Mouse (Mus musculus): Measurements from ENCODE around the gene Sycp3. TPM values are rescaled to one million over a fixed set of nuclear protein-coding genes. Genes with fewer than 3 reads are reported as not detected.

The Sycp3 gene
- 10.1 and 15.9 TPM in 2 replicates for polyA plus RNA-seq (2011; ENCODE audit: insufficient read depth, insufficient read length, low read depth, missing spikeins)

DNA sequence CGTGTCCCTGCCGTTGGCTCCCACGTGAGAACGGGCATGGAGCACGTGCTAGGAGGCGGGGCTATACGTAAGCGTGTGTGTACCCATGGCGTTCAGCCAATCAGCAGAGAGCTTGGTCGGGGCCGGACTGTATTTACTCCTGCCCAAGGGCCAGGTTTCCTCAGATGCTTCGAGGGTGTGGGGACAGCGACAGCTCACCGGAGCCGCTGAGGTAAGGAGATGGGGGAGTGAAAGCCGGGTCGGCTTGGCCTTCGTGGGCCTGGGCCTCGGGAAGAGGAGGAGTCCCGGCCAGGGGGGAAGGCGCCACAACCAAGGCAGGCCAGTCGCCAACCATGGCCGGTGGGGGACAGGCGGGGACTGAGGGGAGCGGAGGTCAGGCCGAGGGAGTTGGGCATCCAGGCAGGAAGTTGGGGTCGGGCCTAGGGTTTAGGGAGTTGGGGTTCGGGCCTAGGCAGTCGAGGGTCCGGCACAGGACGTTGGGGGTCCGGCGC is at the start of gene Sycp3:
TSS of gene Sycp3 (plus strand) at position 68 of the 491 bp plus-strand sequence.
- H3K36me3 ChIP-seq (ENCODE audit: control insufficient read depth, insufficient read depth, low read length, poor library complexity, severe bottlenecking) = no peaks in the 10 kb centered on the region
- no peaks in the 10 kb centered on the region for H3K4me1 ChIP-seq (ENCODE audit: control insufficient read depth, insufficient read depth, low read length)
- H3K9ac ChIP-seq (ENCODE audit: low read depth, poor library complexity, severe bottlenecking) = 0 out of 2 replicates have a peak within 1 kb of the TSS, but pooled peaks have one; percentile 2
- no peak for TF ChIP-seq CTCF (IDR thresholded peaks at IDR 0.05; ENCODE audit: low read depth, low read length)
- no peak for TF ChIP-seq POLR2A (IDR thresholded peaks at IDR 0.05; ENCODE audit: insufficient read depth, low read length)
- TF ChIP-seq EP300 (IDR thresholded peaks at IDR 0.05; ENCODE audit: insufficient read depth, low read depth, low read length) = no peak
- no peaks in the 10 kb centered on the region for H3K9me3 ChIP-seq (replicated peaks; ENCODE audit: control insufficient read depth, insufficient read depth, low read length, poor library complexity, severe bottlenecking)
- H3K27ac ChIP-seq (ENCODE audit: insufficient read depth, low read length) = no peak within 1 kb of the TSS
- peak within 1 kb of the TSS; percentile 46 for H3K4me3 ChIP-seq (ENCODE audit: low read depth, low read length)
- H3K27me3 ChIP-seq (ENCODE audit: control insufficient read depth, insufficient read depth, low read length, poor library complexity, severe bottlenecking) = no peaks in the 10 kb centered on the region

DNA sequence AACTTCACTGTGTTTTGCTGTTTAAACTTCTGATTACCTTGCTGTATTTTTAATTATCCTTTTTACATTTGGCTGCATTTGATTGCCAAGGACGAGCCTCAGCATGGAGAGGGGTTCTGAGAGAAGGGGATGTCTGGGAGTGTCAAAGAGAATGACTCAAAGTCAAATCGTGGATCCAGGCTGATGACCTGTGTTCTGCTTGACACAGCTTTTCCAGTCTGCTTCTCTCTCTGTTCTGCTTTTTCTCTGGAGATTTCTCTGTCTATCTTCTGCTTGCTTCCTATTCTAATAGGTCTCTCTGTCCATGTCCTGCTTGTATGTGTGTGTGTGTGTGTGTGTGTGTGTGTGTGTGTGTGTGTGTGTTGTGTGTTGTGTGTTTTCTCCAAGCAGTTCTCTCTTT is 49.6 kb upstream of the Sycp3 start:
- H3K27ac ChIP-seq (ENCODE audit: insufficient read depth, low read length) = no peak overlapping the region

DNA sequence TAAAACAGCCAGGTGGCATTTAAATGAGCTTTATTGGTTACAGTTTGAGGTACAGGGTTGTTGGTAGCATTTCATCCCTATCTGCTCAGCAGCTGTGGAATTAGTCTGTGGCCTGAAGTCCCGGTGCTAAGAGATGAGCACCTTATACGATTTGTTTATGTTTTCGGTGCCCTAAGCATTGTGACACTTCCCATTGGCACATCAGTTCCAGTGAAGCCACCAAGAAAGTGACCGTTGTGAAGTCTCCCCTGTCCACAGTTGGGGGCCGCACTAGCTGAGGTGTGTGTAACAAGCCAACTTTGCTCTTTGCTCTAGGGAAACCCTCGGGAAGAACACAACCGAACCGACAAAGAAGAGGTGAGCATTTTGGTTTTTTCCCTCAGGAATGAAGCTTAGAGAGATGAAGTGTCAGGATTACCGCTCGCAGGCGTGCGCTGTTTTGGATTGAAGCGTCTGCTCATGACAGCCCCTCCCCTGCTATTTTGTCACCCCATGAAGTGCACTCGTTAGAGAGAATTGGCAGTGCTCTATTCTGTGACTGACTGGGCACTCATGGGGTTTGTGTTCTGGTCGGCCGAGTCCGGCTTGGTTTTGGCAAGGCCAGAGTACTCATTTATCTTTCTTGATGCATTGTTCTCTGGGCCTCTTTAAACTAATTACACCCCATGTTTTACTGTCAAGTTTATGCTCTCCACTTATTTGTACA is 46.9 kb upstream of the Sycp3 start:
- H3K9me3 ChIP-seq (replicated peaks; ENCODE audit: control insufficient read depth, insufficient read depth, low read length, poor library complexity, severe bottlenecking) = no peaks in the 10 kb centered on the region
- peaks cover 6% of the 10 kb centered on the region; the same call in 1 of the 2 replicates for H3K36me3 ChIP-seq (ENCODE audit: control insufficient read depth, insufficient read depth, low read length, poor library complexity, severe bottlenecking)
- no peaks in the 10 kb centered on the region for H3K27me3 ChIP-seq (ENCODE audit: control insufficient read depth, insufficient read depth, low read length, poor library complexity, severe bottlenecking)
- TF ChIP-seq EP300 (IDR thresholded peaks at IDR 0.05; ENCODE audit: insufficient read depth, low read depth, low read length) (no peak), CTCF (IDR thresholded peaks at IDR 0.05; ENCODE audit: low read depth, low read length) (no peak)
- H3K4me1 ChIP-seq (ENCODE audit: control insufficient read depth, insufficient read depth, low read length) = no peaks in the 10 kb centered on the region
- H3K9ac ChIP-seq (ENCODE audit: low read depth, poor library complexity, severe bottlenecking) = no peak overlapping the region
- H3K4me3 ChIP-seq (ENCODE audit: low read depth, low read length) = no peak overlapping the region
- no peak overlapping the region for H3K27ac ChIP-seq (ENCODE audit: insufficient read depth, low read length)

More for the DNA sequence above, 49.6 kb upstream of the Sycp3 start:
- H3K4me3 ChIP-seq (ENCODE audit: low read depth, low read length) = no peak overlapping the region
- no peak overlapping the region for H3K9ac ChIP-seq (ENCODE audit: low read depth, poor library complexity, severe bottlenecking)
- no peaks in the 10 kb centered on the region for H3K27me3 ChIP-seq (ENCODE audit: control insufficient read depth, insufficient read depth, low read length, poor library complexity, severe bottlenecking)
- no peak for TF ChIP-seq CTCF (IDR thresholded peaks at IDR 0.05; ENCODE audit: low read depth, low read length)
- TF ChIP-seq POLR2A (IDR thresholded peaks at IDR 0.05; ENCODE audit: insufficient read depth, low read length) = no peak
- no peak for TF ChIP-seq EP300 (IDR thresholded peaks at IDR 0.05; ENCODE audit: insufficient read depth, low read depth, low read length)
- H3K9me3 ChIP-seq (replicated peaks; ENCODE audit: control insufficient read depth, insufficient read depth, low read length, poor library complexity, severe bottlenecking) = no peaks in the 10 kb centered on the region
- no peaks in the 10 kb centered on the region for H3K36me3 ChIP-seq (ENCODE audit: control insufficient read depth, insufficient read depth, low read length, poor library complexity, severe bottlenecking)
- H3K4me1 ChIP-seq (ENCODE audit: control insufficient read depth, insufficient read depth, low read length) = no peaks in the 10 kb centered on the region

DNA sequence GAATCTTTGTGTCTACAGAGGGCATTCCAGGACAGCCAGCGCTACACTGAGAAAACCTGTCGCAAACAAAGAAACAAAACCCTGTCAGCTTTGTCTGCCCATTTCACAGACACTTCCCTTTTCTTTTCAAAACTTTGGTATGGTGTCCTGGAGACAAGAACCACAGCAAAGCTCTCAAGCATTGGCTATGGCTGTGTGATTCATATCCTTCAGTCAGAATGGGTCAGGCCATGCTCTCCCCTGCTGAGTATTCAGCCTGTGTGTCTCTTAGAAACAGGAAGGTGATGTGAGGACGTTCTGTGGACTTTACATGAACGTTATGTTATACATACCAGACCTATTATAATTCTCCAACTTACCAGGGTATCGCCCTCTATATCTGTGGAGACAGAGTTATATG is 41.7 kb upstream of the Sycp3 start:
- Histone ChIP-seq H3K36me3 (ENCODE audit: control insufficient read depth, insufficient read depth, low read length, poor library complexity, severe bottlenecking) (peaks cover 15% of the 10 kb centered on the region), H3K4me3 (ENCODE audit: low read depth, low read length) (no peak overlapping the region), H3K27ac (ENCODE audit: insufficient read depth, low read length) (no peak overlapping the region), H3K27me3 (ENCODE audit: control insufficient read depth, insufficient read depth, low read length, poor library complexity, severe bottlenecking) (no peaks in the 10 kb centered on the region), H3K9ac (ENCODE audit: low read depth, poor library complexity, severe bottlenecking) (no peak overlapping the region), H3K4me1 (ENCODE audit: control insufficient read depth, insufficient read depth, low read length) (no peaks in the 10 kb centered on the region), H3K9me3 (replicated peaks; ENCODE audit: control insufficient read depth, insufficient read depth, low read length, poor library complexity, severe bottlenecking) (no peaks in the 10 kb centered on the region)
- no peak for TF ChIP-seq EP300 (IDR thresholded peaks at IDR 0.05; ENCODE audit: insufficient read depth, low read depth, low read length)
- no peak for TF ChIP-seq CTCF (IDR thresholded peaks at IDR 0.05; ENCODE audit: low read depth, low read length)
- no peak for TF ChIP-seq POLR2A (IDR thresholded peaks at IDR 0.05; ENCODE audit: insufficient read depth, low read length)

DNA sequence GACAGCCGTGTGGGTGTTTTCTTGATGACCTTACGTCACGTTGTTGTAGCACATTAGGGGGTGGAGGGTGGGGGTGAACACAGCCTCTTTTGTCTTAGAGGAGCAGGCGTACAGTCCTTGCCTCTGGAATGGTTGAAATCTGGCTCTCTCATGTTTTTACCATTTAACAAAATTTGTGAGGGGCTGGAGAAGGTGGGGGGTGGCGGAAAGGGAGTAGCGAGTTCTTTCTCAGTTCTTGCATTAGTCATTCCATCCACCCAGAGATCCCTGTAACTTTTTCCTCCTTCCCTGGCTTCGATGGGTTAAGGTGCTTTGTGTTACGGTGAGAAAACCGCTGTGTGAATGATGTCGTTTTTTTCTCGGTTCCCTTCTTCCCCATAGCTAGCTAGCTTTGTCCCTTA is 39.2 kb upstream of the Sycp3 start:
- Histone ChIP-seq H3K9me3 (replicated peaks; ENCODE audit: control insufficient read depth, insufficient read depth, low read length, poor library complexity, severe bottlenecking) (no peaks in the 10 kb centered on the region), H3K9ac (ENCODE audit: low read depth, poor library complexity, severe bottlenecking) (no peak overlapping the region), H3K4me1 (ENCODE audit: control insufficient read depth, insufficient read depth, low read length) (no peaks in the 10 kb centered on the region), H3K27me3 (ENCODE audit: control insufficient read depth, insufficient read depth, low read length, poor library complexity, severe bottlenecking) (no peaks in the 10 kb centered on the region), H3K27ac (ENCODE audit: insufficient read depth, low read length) (no peak overlapping the region), H3K4me3 (ENCODE audit: low read depth, low read length) (no peak overlapping the region), H3K36me3 (ENCODE audit: control insufficient read depth, insufficient read depth, low read length, poor library complexity, severe bottlenecking) (peaks cover 12% of the 10 kb centered on the region)
- TF ChIP-seq CTCF (IDR thresholded peaks at IDR 0.05; ENCODE audit: low read depth, low read length) (no peak), EP300 (IDR thresholded peaks at IDR 0.05; ENCODE audit: insufficient read depth, low read depth, low read length) (no peak), POLR2A (IDR thresholded peaks at IDR 0.05; ENCODE audit: insufficient read depth, low read length) (no peak)
